Mouse (Mus musculus) embryo, embryonic 11.5 days (tissue): ENCODE measurements around the gene Med28.

ENCODE experiments used
- DNase-seq: peaks from one replicate; pipeline ENCODE4 v3.0.0-alpha.2; 2012; ENCODE audit warnings: low read depth, low spot score

Med28 gene

GRCm38 (mm10) chr5:45512908-45513307, 7.1 kb upstream of the Med28 start:
- DNase-seq, result no peak

GRCm38 (mm10) chr5:45513511-45513910, 6.5 kb upstream of the Med28 start:
- DNase-seq, result no peak

GRCm38 (mm10) chr5:45514599-45514998, 5.4 kb upstream of the Med28 start:
- DNase-seq, result no peak

GRCm38 (mm10) chr5:45515151-45515743, 4.8 kb upstream of the Med28 start:
- DNase-seq, result no peak

GRCm38 (mm10) chr5:45520809-45521110, 731 bp downstream of the Med28 start:
- no peak for DNase-seq

- DNase-seq, result no peak
These were observed 1.6 kb downstream of the Med28 start for GRCm38 (mm10) chr5:45521601-45522000.

GRCm38 (mm10) chr5:45525101-45525500, 5.1 kb downstream of the Med28 start:
- no peak for DNase-seq

GRCm38 (mm10) chr5:45526338-45526737, 6.3 kb downstream of the Med28 start:
- no peak for DNase-seq

GRCm38 (mm10) chr5:45529696-45530095, 9.7 kb downstream of the Med28 start:
- DNase-seq, result no peak

- peak; percentile 50 for DNase-seq
These were observed 14.5 kb downstream of the Med28 start for GRCm38 (mm10) chr5:45534319-45535098.

GRCm38 (mm10) chr5:45535177-45535576, 15.1 kb downstream of the Med28 start:
- DNase-seq, result no peak

- DNase-seq, result no peak
These were observed 19.5 kb downstream of the Med28 start for GRCm38 (mm10) chr5:45539502-45539901.

GRCm38 (mm10) chr5:45543374-45543773, 23.3 kb downstream of the Med28 start:
- no peak for DNase-seq

DNA sequence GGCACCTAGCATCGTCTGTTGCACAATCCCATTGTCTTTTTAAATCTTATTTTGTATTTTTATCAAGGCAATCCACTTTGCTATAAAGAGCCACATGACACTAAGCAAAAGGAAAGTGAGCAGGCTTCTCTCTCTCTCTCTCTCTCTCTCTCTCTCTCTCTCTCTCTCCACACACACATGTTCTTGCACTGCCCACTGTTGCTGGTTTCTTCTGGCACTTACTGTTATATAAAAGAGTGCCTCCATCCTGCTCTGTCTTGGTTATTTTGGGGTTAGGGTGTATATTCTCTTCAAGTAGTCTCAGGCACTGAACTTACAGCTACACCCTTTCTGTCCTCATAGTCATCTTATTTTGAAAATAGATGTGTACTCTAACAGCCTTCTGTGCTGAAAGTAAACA, 29.6 kb downstream of the Med28 start:
- no peak for DNase-seq

DNA sequence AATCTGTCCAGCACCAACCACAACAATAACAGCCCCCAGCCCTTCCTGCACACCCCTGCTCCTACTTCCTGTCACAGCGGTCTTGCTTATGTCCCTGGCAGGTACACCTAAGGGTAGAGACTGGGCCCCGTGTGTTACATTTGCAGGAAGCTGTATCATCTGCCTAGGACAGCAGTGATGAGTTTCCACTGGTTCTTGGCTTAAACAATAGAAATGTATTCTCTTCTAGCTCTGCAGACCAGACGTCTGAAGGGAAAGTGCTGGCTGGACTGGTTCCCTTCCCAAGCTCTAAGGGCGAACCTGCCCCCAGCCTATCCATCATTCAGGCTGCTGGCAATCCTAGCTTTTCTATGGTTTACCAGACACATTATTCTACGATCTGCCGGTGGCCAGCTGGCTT, 44.0 kb downstream of the Med28 start:
- no peak for DNase-seq

GRCm38 (mm10) chr5:45565829-45566228, 45.8 kb downstream of the Med28 start:
- DNase-seq, result no peak

- peak; percentile 36 for DNase-seq
These were observed 52.8 kb downstream of the Med28 start for GRCm38 (mm10) chr5:45572816-45573215.

- no peak for DNase-seq
These were observed 56.7 kb downstream of the Med28 start for GRCm38 (mm10) chr5:45576716-45577115.

- no peak for DNase-seq
These were observed 57.3 kb downstream of the Med28 start for GRCm38 (mm10) chr5:45577376-45577775.
